ENCODE assay signal across 8 mouse cellular contexts in the genomic region with DNA sequence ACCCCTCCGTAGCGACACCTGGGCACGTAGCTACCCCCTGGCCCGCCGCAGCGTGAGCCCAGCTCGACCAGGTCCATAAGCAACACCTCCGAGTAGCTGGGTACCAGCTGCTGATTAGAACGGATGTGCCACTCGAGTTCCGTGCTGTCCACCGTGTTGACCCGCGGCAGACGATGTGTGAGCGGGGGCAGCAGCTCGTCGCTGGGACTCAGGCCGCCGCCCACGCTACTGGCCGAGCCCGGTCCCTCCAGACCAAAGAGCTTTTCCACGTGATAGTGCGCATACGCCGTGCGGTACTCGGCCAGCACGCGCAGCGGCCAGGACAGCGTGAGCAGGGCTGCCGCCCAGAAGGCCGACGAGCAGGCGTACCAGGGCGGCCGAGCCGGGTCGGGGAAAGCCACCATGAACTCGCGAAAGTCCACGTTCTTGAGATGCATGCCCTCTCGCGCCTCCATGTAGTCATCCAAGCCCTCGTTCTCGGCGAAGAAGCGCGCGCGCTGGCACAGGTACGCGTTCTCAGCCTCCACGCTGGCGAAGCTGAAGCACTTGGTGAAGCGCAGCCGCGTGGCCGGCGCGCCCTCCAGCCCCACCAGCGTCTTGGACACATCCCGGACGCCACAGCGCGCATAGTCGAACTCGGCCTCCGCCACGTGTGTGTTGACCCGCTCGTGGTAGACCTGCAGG. TPM values are rescaled to one million over a fixed set of nuclear protein-coding genes. Genes with fewer than 3 reads are reported as not detected.
DNase-seq lines count a peak whose midpoint lies in the region; ATAC-seq lines count a peak whose summit lies in the region.

No protein-coding gene starts in this region.

- intact Hi-C loops in heart, postnatal 25 days (cut with DNase I) = no loop called here

- H3K9me3 ChIP-seq in heart, embryonic 15.5 days (replicated peaks) = no peaks in the 10 kb centered on the region
- H3K9me3 ChIP-seq in hindbrain, embryonic 13.5 days = no peaks in the 10 kb centered on the region
- no peaks in the 10 kb centered on the region for H3K9me3 ChIP-seq in midbrain, embryonic 15.5 days

- peaks cover 38% of the 10 kb centered on the region for H3K4me1 ChIP-seq in heart, embryonic 15.5 days (replicated peaks)
- H3K4me1 ChIP-seq in hindbrain, embryonic 13.5 days (replicated peaks) = peaks cover 59% of the 10 kb centered on the region
- peaks cover 42% of the 10 kb centered on the region for H3K4me1 ChIP-seq in midbrain, embryonic 15.5 days

- no peak overlapping the region for H3K9ac ChIP-seq in heart, embryonic 15.5 days
- H3K9ac ChIP-seq in hindbrain, embryonic 13.5 days = peak overlapping the region; percentile 59
- H3K9ac ChIP-seq in midbrain, embryonic 15.5 days = no peak overlapping the region

- H3K27me3 ChIP-seq in heart, embryonic 15.5 days = peaks cover 92% of the 10 kb centered on the region
- H3K27me3 ChIP-seq in hindbrain, embryonic 13.5 days = peaks cover 60% of the 10 kb centered on the region
- peaks cover 21% of the 10 kb centered on the region for H3K27me3 ChIP-seq in midbrain, embryonic 15.5 days (replicated peaks)

- no peak for DNase-seq in heart, postnatal 25 days (ENCODE audit: low spot score)
- DNase-seq in cerebellum, postnatal 10 days = peak; percentile 71 to 77
- DNase-seq in adrenal gland, adult 8-10 months = no peak
- no peak for DNase-seq in adrenal gland, postnatal 25 days
- DNase-seq in urinary bladder, postnatal 14 days (ENCODE audit: low spot score) = no peak

- peak overlapping the region; percentile 65 for H3K4me2 ChIP-seq in heart, embryonic 15.5 days
- peak overlapping the region; percentile 39 for H3K4me2 ChIP-seq in hindbrain, embryonic 13.5 days
- peak overlapping the region; percentile 15 for H3K4me2 ChIP-seq in midbrain, embryonic 15.5 days

- 8% methylated on average over 74 of the region's 74 CpGs for WGBS in heart, embryonic 15.5 days
- WGBS in hindbrain, embryonic 13.5 days = 6% methylated on average over 74 of the region's 74 CpGs
- 15% methylated on average over 74 of the region's 74 CpGs for WGBS in midbrain, embryonic 15.5 days

- H3K4me3 ChIP-seq in heart, embryonic 15.5 days = peak overlapping the region; percentile 43
- peak overlapping the region; percentile 22 for H3K4me3 ChIP-seq in hindbrain, embryonic 13.5 days
- H3K4me3 ChIP-seq in midbrain, embryonic 15.5 days = peak overlapping the region; percentile 1; the same call in 1 of the 2 replicates

- H3K27ac ChIP-seq in heart, embryonic 15.5 days = no peak overlapping the region
- no peak overlapping the region for H3K27ac ChIP-seq in hindbrain, embryonic 13.5 days
- H3K27ac ChIP-seq in midbrain, embryonic 15.5 days = no peak overlapping the region

- ATAC-seq in heart, embryonic 15.5 days (replicated peaks; ENCODE audit: insufficient number of reproducible peaks, insufficient read depth, low FRiP score, low read depth) = no peak
- no peak for ATAC-seq in hindbrain, embryonic 13.5 days (ENCODE audit: low FRiP score)
- ATAC-seq in midbrain, embryonic 15.5 days (replicated peaks) = no peak

- H3K36me3 ChIP-seq in heart, embryonic 15.5 days = no peaks in the 10 kb centered on the region
- peaks cover 28% of the 10 kb centered on the region for H3K36me3 ChIP-seq in hindbrain, embryonic 13.5 days
- peaks cover 15% of the 10 kb centered on the region for H3K36me3 ChIP-seq in midbrain, embryonic 15.5 days (replicated peaks)

RNA-seq across cellular contexts. Expression of a gene that starts 4.1 kb away (rescaled TPM):
- 0.96 and 1.5 TPM in 2 replicates for polyA plus RNA-seq in heart, embryonic 15.5 days (2015; fragmentation: Nextera tagmentation; extraction: Ambion mirVana)
- under 1 TPM in 1 of 2 experiments, not detected in 1; 0.05 TPM for total RNA-seq in heart, postnatal 25 days (2021)
- polyA plus RNA-seq in hindbrain, embryonic 13.5 days (2015; fragmentation: Nextera tagmentation; extraction: Ambion mirVana) = 26.6 and 27.3 TPM in 2 replicates
- polyA plus RNA-seq in midbrain, embryonic 15.5 days (2015; fragmentation: Nextera tagmentation; extraction: Ambion mirVana) = 32.1 and 33.9 TPM in 2 replicates
- total RNA-seq in adrenal gland, adult 8-10 months (2022) = under 1 TPM; 0.09 to 0.17 (median 0.14) TPM
- total RNA-seq in adrenal gland, postnatal 25 days (2021) = 0.15 and 0.19 TPM in 2 replicates

RNA-seq across cellular contexts. Expression of a gene that starts 10.1 kb away (rescaled TPM):
- 3.0 and 6.8 TPM in 2 replicates for polyA plus RNA-seq in heart, embryonic 15.5 days (2015; fragmentation: Nextera tagmentation; extraction: Ambion mirVana)
- 1 to 10 TPM; 1.3 to 1.4 TPM for total RNA-seq in heart, postnatal 25 days (2021)
- polyA plus RNA-seq in hindbrain, embryonic 13.5 days (2015; fragmentation: Nextera tagmentation; extraction: Ambion mirVana) = 5.6 and 6.5 TPM in 2 replicates
- polyA plus RNA-seq in midbrain, embryonic 15.5 days (2015; fragmentation: Nextera tagmentation; extraction: Ambion mirVana) = 3.5 and 5.3 TPM in 2 replicates
- total RNA-seq in adrenal gland, adult 8-10 months (2022) = 1 to 10 TPM; 4.2 to 6.4 (median 5.6) TPM
- total RNA-seq in adrenal gland, postnatal 25 days (2021) = 3.1 and 3.6 TPM in 2 replicates

RNA-seq across cellular contexts. Expression of a gene that starts 18.3 kb away (rescaled TPM):
- 75.8 and 98.4 TPM in 2 replicates for polyA plus RNA-seq in heart, embryonic 15.5 days (2015; fragmentation: Nextera tagmentation; extraction: Ambion mirVana)
- 10 to 100 TPM; 23.7 to 24.3 TPM for total RNA-seq in heart, postnatal 25 days (2021)
- 86.5 and 91.1 TPM in 2 replicates for polyA plus RNA-seq in hindbrain, embryonic 13.5 days (2015; fragmentation: Nextera tagmentation; extraction: Ambion mirVana)
- 85.5 and 93.4 TPM in 2 replicates for polyA plus RNA-seq in midbrain, embryonic 15.5 days (2015; fragmentation: Nextera tagmentation; extraction: Ambion mirVana)
- 10 to 100 TPM; 51.7 to 68.9 (median 61.0) TPM for total RNA-seq in adrenal gland, adult 8-10 months (2022)
- 59.6 and 74.2 TPM in 2 replicates for total RNA-seq in adrenal gland, postnatal 25 days (2021)

RNA-seq across cellular contexts. Expression of a gene that starts 22.2 kb away (rescaled TPM):
- polyA plus RNA-seq in heart, embryonic 15.5 days (2015; fragmentation: Nextera tagmentation; extraction: Ambion mirVana) = 0.16 and 0.29 TPM in 2 replicates
- not detected for total RNA-seq in heart, postnatal 25 days (2021)
- polyA plus RNA-seq in hindbrain, embryonic 13.5 days (2015; fragmentation: Nextera tagmentation; extraction: Ambion mirVana) = 3.0 TPM in 2 replicates
- polyA plus RNA-seq in midbrain, embryonic 15.5 days (2015; fragmentation: Nextera tagmentation; extraction: Ambion mirVana) = 6.0 and 6.2 TPM in 2 replicates
- not detected for total RNA-seq in adrenal gland, adult 8-10 months (2022)
- not detected in 2 replicates for total RNA-seq in adrenal gland, postnatal 25 days (2021)

RNA-seq across cellular contexts. Expression of a gene that starts 27.7 kb away (rescaled TPM):
- polyA plus RNA-seq in heart, embryonic 15.5 days (2015; fragmentation: Nextera tagmentation; extraction: Ambion mirVana) = 1,147 and 1,218 TPM in 2 replicates
- 1,000 to 10,000 TPM; 1,042 to 1,257 TPM for total RNA-seq in heart, postnatal 25 days (2021)
- polyA plus RNA-seq in hindbrain, embryonic 13.5 days (2015; fragmentation: Nextera tagmentation; extraction: Ambion mirVana) = 1,593 and 1,619 TPM in 2 replicates
- polyA plus RNA-seq in midbrain, embryonic 15.5 days (2015; fragmentation: Nextera tagmentation; extraction: Ambion mirVana) = 1,488 and 1,537 TPM in 2 replicates
- total RNA-seq in adrenal gland, adult 8-10 months (2022) = 1,000 to 10,000 TPM; 1,432 to 3,205 (median 1,905) TPM
- 1,940 and 2,378 TPM in 2 replicates for total RNA-seq in adrenal gland, postnatal 25 days (2021)

Comparison
In these comparisons a context has a peak if more than half of its experiments do, and no peak if none do; other contexts are left out.
1. H3K4me2 ChIP-seq: peak in every context shown above with its lines; median percentile 65 in heart, embryonic 15.5 days; 39 in hindbrain, embryonic 13.5 days; 15 in midbrain, embryonic 15.5 days.
2. DNase-seq: peak in cerebellum, postnatal 10 days (2 of 2); none in heart, postnatal 25 days (single experiment), adrenal gland, adult 8-10 months (single experiment), adrenal gland, postnatal 25 days (single experiment) and urinary bladder, postnatal 14 days (single experiment).
3. Peak in every context shown above with its lines, with median percentiles within 50 percentile points of each other: H3K4me3 ChIP-seq.